In genomic region chr6:119186658-119187057, GRCm38 (mm10) we compare ENCODE assay signal across 8 mouse cellular contexts. TPM values are rescaled to one million over a fixed set of nuclear protein-coding genes. Genes with fewer than 3 reads are reported as not detected.
DNase-seq lines count a peak whose midpoint lies in the region; ATAC-seq and TF ChIP-seq lines count a peak whose summit lies in the region.
"Had no signal": no experiment of that assay in that cellular context is flagged by ENCODE, and none has a peak within 500 bp of the region (broad histone marks: within the 10 kb centered on the region; RNA-seq: fewer than 3 reads in every experiment).

No protein-coding gene starts in this region.

- peak; percentile 35 for DNase-seq in kidney, postnatal 10 days
- no peak for DNase-seq in kidney, adult 9 months
- peak; percentile 25 for DNase-seq in R1 (ENCODE audit: low read depth, low spot score)
- DNase-seq in liver, embryonic 14.5 days (ENCODE audit: low read depth in 3 of 3, low spot score in 3 of 3) = no peak
- no peak for DNase-seq in T-cell, adult 2 months (ENCODE audit: low spot score)

- TF ChIP-seq EP300 in ES-Bruce4 (IDR thresholded peaks at IDR 0.05; ENCODE audit: insufficient read depth, low read depth, low read length) = no peak
- TF ChIP-seq EP300 in liver, embryonic 14.5 days (IDR thresholded peaks at IDR 0.05; ENCODE audit: low read depth) = no peak

- H3K4me1 ChIP-seq in ES-Bruce4 (ENCODE audit: control insufficient read depth, insufficient read depth, low read length) = no peaks in the 10 kb centered on the region
- no peaks in the 10 kb centered on the region for H3K4me1 ChIP-seq in liver, embryonic 14.5 days (replicated peaks; ENCODE audit: control insufficient read depth in 2 of 2, insufficient read depth in 2 of 2, low read length in 1 of 2)

- H3K27me3 ChIP-seq in ES-Bruce4 (ENCODE audit: control insufficient read depth, insufficient read depth, low read length, poor library complexity, severe bottlenecking) = no peaks in the 10 kb centered on the region
- H3K27me3 ChIP-seq in liver, embryonic 14.5 days (ENCODE audit: control insufficient read depth, insufficient read depth, low read length) = no peaks in the 10 kb centered on the region

- no peak overlapping the region for H3K4me3 ChIP-seq in ES-Bruce4 (ENCODE audit: low read depth, low read length)
- H3K4me3 ChIP-seq in liver, embryonic 14.5 days (ENCODE audit: insufficient read depth in 1 of 2, low read depth in 2 of 2, low read length in 2 of 2) = no peak overlapping the region

- peak; percentile 18 for TF ChIP-seq CTCF in ES-Bruce4 (IDR thresholded peaks at IDR 0.05; ENCODE audit: low read depth, low read length)
- TF ChIP-seq CTCF in liver, embryonic 14.5 days (IDR thresholded peaks at IDR 0.05; ENCODE audit: low read depth) = peak; percentile 42

- no peak overlapping the region for H3K4me2 ChIP-seq in liver, embryonic 14.5 days (ENCODE audit: low read depth)

- ATAC-seq in liver, embryonic 14.5 days (ENCODE audit: insufficient read depth) = no peak
- ATAC-seq in erythroblast, adult 5-6 weeks (replicated peaks; ENCODE audit: low FRiP score, poor library complexity, severe bottlenecking) = no peak

- TF ChIP-seq POLR2A in ES-Bruce4 (IDR thresholded peaks at IDR 0.05; ENCODE audit: insufficient read depth, low read length) = no peak

- no peak overlapping the region for H3K27ac ChIP-seq in ES-Bruce4 (ENCODE audit: insufficient read depth, low read length)
- H3K27ac ChIP-seq in liver, embryonic 14.5 days = no peak overlapping the region

- H3K9me3 ChIP-seq in ES-Bruce4 (replicated peaks; ENCODE audit: control insufficient read depth, insufficient read depth, low read length, poor library complexity, severe bottlenecking) = no peaks in the 10 kb centered on the region
- H3K9me3 ChIP-seq in liver, embryonic 14.5 days (ENCODE audit: control insufficient read depth, low read length) = no peaks in the 10 kb centered on the region

- WGBS in liver, embryonic 14.5 days (ENCODE audit: insufficient replicate concordance) = 58% methylated on average over 8 of the region's 8 CpGs

- H3K36me3 ChIP-seq in ES-Bruce4 (ENCODE audit: control insufficient read depth, insufficient read depth, low read length, poor library complexity, severe bottlenecking) = no peaks in the 10 kb centered on the region
- no peaks in the 10 kb centered on the region for H3K36me3 ChIP-seq in liver, embryonic 14.5 days (replicated peaks; ENCODE audit: control insufficient read depth, insufficient read depth, low read depth)

- H3K9ac ChIP-seq in ES-Bruce4 (ENCODE audit: low read depth, poor library complexity, severe bottlenecking) = no peak overlapping the region
- H3K9ac ChIP-seq in liver, embryonic 14.5 days (replicated peaks) = no peak overlapping the region

RNA-seq across cellular contexts. Expression of gene Cacna1c, which starts 9.6 kb away (rescaled TPM):
- 0.90 and 1.0 TPM in 2 replicates for polyA plus RNA-seq in ES-Bruce4 (2011; ENCODE audit: insufficient read depth, insufficient read length, low read depth, missing spikeins)
- 0.20 and 0.26 TPM in 2 replicates for polyA plus RNA-seq in liver, embryonic 14.5 days (2012; rRNA removed)
- polyA plus RNA-seq in liver, embryonic 14.5 days (2014; fragmentation: Nextera tagmentation; extraction: Ambion mirVana) = 0.19 and 0.32 TPM in 2 replicates
- total RNA-seq in erythroblast, adult 5-6 weeks (2015; ENCODE audit: low replicate concordance) = 0.21 TPM in 1 of 2 replicates, not detected in the other
- 0.09 TPM in 1 of 2 replicates, not detected in the other for total RNA-seq in erythroblast, adult 5-6 weeks (2017; ENCODE audit: low replicate concordance)

RNA-seq across cellular contexts. Expression of gene Dcp1b, which starts 11.6 kb away (rescaled TPM):
- polyA plus RNA-seq in ES-Bruce4 (2011; ENCODE audit: insufficient read depth, insufficient read length, low read depth, missing spikeins) = 11.0 and 11.7 TPM in 2 replicates
- 4.9 and 5.3 TPM in 2 replicates for polyA plus RNA-seq in liver, embryonic 14.5 days (2012; rRNA removed)
- 2.9 TPM in 2 replicates for polyA plus RNA-seq in liver, embryonic 14.5 days (2014; fragmentation: Nextera tagmentation; extraction: Ambion mirVana)
- total RNA-seq in erythroblast, adult 5-6 weeks (2015; ENCODE audit: low replicate concordance) = 1.2 and 2.1 TPM in 2 replicates
- 1.4 and 3.3 TPM in 2 replicates for total RNA-seq in erythroblast, adult 5-6 weeks (2017; ENCODE audit: low replicate concordance)

RNA-seq across cellular contexts. Expression of gene Cacna2d4, which starts 49.7 kb away (rescaled TPM):
- polyA plus RNA-seq in ES-Bruce4 (2011; ENCODE audit: insufficient read depth, insufficient read length, low read depth, missing spikeins) = 0.58 TPM in 1 of 2 replicates, not detected in the other
- polyA plus RNA-seq in liver, embryonic 14.5 days (2012; rRNA removed) = 0.01 TPM in 1 of 2 replicates, not detected in the other
- polyA plus RNA-seq in liver, embryonic 14.5 days (2014; fragmentation: Nextera tagmentation; extraction: Ambion mirVana) = not detected in 2 replicates
- total RNA-seq in erythroblast, adult 5-6 weeks (2015; ENCODE audit: low replicate concordance) = not detected in 2 replicates
- total RNA-seq in erythroblast, adult 5-6 weeks (2017; ENCODE audit: low replicate concordance) = 0.14 TPM in 1 of 2 replicates, not detected in the other
- polyA plus RNA-seq: intestine, embryonic 14.5 days had no signal

Comparison
In these comparisons a context has a peak if more than half of its experiments do, and no peak if none do; other contexts are left out.
1. DNase-seq: peak in kidney, postnatal 10 days (single experiment) and R1 (single experiment); none in kidney, adult 9 months (single experiment), liver, embryonic 14.5 days (0 of 3) and T-cell, adult 2 months (single experiment).